Mouse (Mus musculus): ENCODE results near the gene Clec16a. TPM values are rescaled to one million over a fixed set of nuclear protein-coding genes. Genes with fewer than 3 reads are reported as not detected.

Clec16a gene
- total RNA-seq, 2 experiments from 2014 or later, result 11.5 to 12.6 TPM

GRCm38 (mm10) chr16:10639111-10639889, 94.2 kb downstream of the Clec16a start:
- ATAC-seq (replicated peaks; ENCODE audit: poor library complexity), result peak; percentile 70

DNA sequence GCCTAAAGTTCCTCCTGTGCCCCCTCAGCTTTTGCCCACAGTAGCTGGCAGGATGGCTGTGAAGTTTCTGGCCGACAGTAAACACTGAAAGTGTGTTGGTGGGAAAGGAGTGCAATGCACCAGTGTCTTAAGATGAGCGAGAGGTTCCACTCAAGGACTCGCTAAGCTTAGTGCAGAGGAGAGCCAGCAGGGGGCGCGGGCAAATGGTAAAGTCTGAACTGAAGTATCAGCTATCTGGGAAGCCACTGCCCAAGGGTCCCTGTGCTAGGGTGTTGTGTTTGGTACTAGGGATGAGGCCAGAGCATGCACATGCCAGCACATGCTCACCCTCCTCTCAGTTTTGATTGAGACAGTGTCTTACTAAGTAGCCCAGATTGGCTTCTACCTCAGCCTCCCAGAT, 94.9 kb downstream of the Clec16a start:
- peak; percentile 74 for ATAC-seq (replicated peaks; ENCODE audit: poor library complexity)

DNA sequence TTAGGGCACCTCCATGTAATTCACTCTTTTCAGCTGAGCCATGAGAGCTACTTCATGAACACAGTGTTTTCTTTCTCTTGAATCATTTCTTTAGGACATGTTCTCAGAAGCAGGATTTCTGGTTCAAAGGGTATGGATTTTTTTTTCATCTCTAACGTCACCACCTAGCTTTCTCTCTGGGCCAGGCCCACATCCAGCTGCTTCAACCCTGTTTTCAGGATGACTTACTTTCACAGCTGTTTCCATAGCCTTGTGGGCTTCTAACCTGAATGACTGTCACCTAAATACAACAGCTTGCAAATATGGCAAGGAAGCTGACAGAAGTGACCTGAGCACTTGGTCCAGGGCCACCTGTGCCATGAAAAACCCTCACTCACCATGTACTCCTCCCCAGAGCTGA, 96.0 kb downstream of the Clec16a start:
- ATAC-seq (replicated peaks; ENCODE audit: poor library complexity), result no peak

DNA sequence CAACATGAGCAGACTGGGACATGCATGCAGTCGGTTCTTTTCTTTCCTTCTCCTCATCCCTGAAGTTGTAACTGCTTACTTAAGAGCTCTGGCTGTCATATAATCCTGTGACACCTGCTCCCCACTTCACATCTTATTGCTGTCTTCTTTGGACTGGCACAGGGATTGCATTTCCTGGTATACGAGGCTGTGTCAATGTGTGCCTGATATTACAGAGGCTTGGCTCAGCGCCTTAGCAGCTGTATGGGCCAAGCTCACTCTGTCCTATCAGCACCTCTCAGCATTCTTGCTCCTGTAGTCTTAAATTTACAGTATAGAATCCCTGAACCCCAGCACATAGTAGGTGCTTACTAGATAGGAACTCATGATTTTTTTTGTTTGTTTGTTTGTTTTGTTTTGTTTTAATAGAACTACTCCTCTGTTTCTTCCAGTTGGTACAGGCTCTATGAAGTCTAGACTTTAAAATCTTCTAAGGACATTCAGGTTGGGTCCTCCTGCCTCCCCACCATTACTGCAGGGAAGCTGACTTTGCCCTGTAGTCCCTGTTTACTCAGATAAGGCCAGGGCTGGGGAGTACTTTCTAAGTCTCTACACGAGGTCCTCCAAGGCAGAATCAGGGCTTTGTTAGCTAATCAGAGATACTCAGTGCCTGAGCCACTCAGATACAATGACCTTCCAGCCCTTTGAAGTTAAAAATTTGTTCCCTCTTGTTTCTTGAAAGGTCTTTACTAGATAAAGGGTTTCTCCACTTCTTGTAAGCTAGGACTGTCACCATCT, 97.9 kb downstream of the Clec16a start:
- ATAC-seq (replicated peaks; ENCODE audit: poor library complexity), result peak; percentile 24

GRCm38 (mm10) chr16:10644238-10644637, 99.1 kb downstream of the Clec16a start:
- no peak for ATAC-seq (replicated peaks; ENCODE audit: poor library complexity)

DNA sequence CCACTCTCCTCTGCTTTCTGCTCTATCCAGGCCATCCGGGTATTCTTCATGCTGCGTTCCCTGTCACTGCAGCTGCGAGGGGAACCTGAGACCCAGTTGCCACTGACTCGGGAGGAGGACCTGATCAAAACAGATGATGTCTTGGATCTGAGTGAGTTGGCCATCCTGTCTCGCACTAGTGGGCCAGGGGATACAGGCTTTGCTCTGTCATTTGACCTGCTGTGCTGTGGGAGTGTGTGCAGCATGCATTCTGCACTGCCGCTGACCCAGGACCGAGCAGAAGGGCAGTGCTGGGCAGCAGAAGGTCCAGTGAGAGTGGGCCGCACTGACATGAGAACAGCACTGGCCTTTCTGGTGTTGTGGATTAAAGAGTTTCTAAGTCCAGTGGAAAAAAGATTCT, 99.6 kb downstream of the Clec16a start:
- no peak for ATAC-seq (replicated peaks; ENCODE audit: poor library complexity)

DNA sequence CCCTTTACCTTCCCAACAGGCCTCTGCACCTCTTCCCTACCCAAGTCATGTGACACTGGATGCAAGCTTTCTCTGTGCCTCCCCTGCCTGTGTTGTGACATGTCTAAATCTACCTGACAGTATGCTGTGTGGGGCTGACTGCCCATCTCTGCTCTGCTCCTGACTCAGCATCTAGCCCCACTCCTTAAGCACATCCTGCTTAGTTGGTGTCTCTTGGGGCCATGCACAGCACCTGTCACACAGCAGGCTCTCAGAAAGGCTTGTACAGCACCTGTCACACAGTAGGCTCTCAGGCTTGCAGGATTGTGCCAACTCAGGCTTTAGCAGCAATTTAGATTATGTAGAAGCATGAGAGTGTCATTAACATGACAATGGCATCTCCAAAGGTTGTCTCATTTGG, 106.7 kb downstream of the Clec16a start:
- ATAC-seq (replicated peaks; ENCODE audit: poor library complexity), result no peak

DNA sequence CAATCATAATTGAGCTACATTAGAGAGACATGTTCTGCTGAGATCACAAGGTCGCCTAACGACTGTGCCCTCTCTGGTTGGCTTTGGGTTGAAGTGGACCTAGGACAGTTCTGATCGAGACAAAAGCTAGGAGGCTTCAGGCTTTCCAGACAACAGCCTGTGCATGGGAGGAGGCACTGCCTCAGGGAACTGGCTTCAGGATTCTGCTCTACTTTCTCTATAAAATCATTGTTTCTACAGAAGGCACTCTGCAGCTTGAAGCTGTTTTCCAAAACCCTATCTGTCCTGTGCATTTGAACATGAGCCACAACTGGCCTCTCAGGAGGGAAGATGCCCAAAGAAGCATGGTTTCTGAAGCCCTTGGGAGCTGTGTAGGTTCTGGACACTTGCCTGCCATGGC, 107.8 kb downstream of the Clec16a start:
- ATAC-seq (replicated peaks; ENCODE audit: poor library complexity), result no peak

- no peak for ATAC-seq (replicated peaks; ENCODE audit: poor library complexity)
Observed at GRCm38 (mm10) chr16:10655236-10655635, 110.1 kb downstream of the Clec16a start.

GRCm38 (mm10) chr16:10655926-10656325, 110.8 kb downstream of the Clec16a start:
- ATAC-seq (replicated peaks; ENCODE audit: poor library complexity), result no peak

GRCm38 (mm10) chr16:10656461-10656860, 111.3 kb downstream of the Clec16a start:
- ATAC-seq (replicated peaks; ENCODE audit: poor library complexity), result no peak

GRCm38 (mm10) chr16:10656939-10657338, 111.8 kb downstream of the Clec16a start:
- no peak for ATAC-seq (replicated peaks; ENCODE audit: poor library complexity)

- no peak for ATAC-seq (replicated peaks; ENCODE audit: poor library complexity)
Observed at GRCm38 (mm10) chr16:10659211-10659610, 114.1 kb downstream of the Clec16a start.

DNA sequence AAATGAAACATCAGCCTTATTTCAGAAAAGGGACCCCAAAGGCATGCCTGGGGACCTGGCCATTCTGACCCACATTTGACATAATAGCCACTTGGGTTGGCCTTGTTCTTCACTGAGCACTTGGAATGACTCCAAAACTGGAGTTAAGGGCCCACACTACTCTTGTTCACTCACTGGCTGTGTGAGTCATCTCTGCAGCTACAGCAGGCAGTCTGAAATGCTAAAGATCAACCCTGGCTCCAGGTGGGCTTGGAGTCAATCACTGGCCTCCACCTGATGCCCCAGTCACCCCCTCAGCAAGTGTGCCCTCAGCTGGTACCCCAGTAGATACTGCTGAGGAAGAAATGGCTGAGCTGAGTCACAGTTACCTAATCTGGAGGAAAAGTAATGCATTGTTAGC, 115.4 kb downstream of the Clec16a start:
- no peak for ATAC-seq (replicated peaks; ENCODE audit: poor library complexity)

DNA sequence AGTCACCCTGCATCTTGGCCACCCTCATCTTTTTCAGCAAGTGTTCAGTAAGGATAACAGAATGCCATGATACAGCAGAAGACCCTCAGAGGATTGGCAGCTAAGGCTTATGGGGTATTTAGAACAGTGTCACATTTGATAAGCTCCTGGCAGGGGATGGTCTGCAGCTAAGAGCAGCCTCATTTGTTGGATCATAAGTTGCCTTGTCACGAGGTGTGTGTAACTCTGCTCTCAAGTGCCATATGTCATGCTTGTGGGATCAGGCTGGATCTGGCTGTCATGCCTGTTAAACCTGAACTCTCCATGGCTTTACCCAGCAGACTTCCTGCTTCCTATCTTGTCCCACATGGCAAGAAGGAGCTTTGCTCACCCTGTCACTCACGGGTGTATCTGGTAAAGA, 116.2 kb downstream of the Clec16a start:
- ATAC-seq (replicated peaks; ENCODE audit: poor library complexity), result no peak

- ATAC-seq (replicated peaks; ENCODE audit: poor library complexity), result no peak
Observed at GRCm38 (mm10) chr16:10663890-10664731, 119.0 kb downstream of the Clec16a start.

DNA sequence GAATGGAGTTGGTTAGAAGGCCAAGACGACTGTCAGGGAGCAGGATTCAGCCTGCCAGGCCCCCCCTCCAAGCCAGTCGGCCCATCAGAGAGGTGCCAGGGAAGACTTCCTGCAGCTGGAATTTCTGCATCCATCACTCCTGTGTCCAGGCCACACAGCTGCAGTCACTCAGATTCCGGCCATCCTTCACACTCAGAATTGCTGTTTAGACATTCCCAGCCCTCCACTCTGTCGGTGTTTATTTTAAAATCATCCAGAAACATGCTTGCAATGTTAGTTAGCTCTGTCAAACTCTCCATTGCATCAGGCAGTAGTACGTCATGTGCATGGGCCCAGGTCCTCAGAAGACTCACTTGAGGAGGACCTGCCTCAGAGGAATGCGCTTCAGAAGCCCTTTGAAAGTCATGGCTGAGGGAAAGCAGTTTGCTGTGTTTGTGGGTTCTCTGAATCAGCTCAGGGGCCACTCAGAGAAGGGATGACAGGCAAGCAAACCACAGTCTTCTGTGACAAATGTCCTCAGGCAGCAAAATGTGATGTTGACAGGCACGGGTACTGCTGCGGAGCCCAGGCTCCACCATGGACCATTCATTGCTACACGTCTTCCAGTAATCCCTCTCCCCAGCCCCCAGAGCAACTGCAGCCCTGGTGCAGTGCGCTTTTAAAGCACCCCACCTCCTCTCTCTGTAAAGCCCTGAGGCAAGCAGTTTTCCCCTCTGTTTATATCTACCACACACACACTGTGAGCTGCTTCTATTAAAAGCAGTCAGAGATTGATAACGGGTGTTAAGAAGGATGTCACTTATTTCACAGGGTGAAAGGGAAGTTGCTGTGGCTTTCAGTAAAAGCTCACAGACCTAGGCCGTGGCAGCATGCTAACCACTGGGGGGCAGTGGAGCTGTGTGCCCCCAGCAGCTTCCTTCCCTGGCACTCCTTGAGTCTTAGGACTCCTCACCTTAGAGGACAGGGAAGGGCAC, 120.1 kb downstream of the Clec16a start:
- peak; percentile 91 for ATAC-seq (replicated peaks; ENCODE audit: poor library complexity)

DNA sequence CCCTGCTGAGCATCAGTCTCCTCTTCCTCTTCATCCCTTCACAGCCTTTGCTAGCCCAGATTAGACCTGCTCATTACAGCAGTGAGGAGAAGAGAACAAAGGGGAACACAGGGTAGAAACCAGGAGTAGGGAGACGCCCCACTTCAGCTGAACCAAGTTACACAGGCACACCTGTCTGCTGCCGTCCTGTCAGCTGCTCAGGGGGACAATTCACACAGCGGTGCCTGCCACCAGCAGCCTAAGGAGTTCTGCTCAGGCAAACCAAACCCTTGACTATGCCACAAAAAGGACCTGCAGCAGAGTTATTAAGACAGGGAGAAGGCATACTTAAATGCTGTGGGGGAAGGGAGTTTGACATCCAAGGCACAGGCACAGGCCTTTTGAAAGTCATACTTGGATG, 121.6 kb downstream of the Clec16a start:
- ATAC-seq (replicated peaks; ENCODE audit: poor library complexity), result no peak

GRCm38 (mm10) chr16:10668453-10668852, 123.3 kb downstream of the Clec16a start:
- no peak for ATAC-seq (replicated peaks; ENCODE audit: poor library complexity)
